Mouse (Mus musculus) E14TG2a.4 (cell line): Measurements from ENCODE around the gene Tctex1d4.

Experiments used
- CTCF ChIP-seq: conservative IDR thresholded peaks from 2 replicates; pipeline ENCODE4 v1.5.1; 2014; ENCODE audit warnings: low read length
- NANOG ChIP-seq: IDR thresholded peaks from 2 replicates; pipeline ENCODE4 v1.6.1; 2014; ENCODE audit warnings: borderline replicate concordance, low read length, mixed read lengths
- POU5F1 ChIP-seq: IDR thresholded peaks from 2 replicates; pipeline ENCODE4 v1.6.1; 2014; ENCODE audit warnings: low read length, borderline replicate concordance

GRCm38 (mm10) chr4:117134601-117134995 lies 8.0 kb downstream of the Tctex1d4 start:
- TF ChIP-seq CTCF (no peak), NANOG (no peak), POU5F1 (no peak)
